Mouse (Mus musculus) hindbrain, embryonic 16.5 days (tissue): ENCODE measurements at regions not wholly inside any gene's neighbourhood (a gene's known extent, or its start where the extent isn't known, plus 50 kb on each side); places are given as distances from the start of the nearest gene placed in this dataset.

ENCODE experiments used
- ATAC-seq: fragments of 200-750 bp; cut with Nextera tagmentation; 2 replicates; pipeline ENCODE4 v1.8.0; 2017; ENCODE audit warnings: moderate TSS enrichment, moderate library complexity
- H3K27ac ChIP-seq: fragments of 300-500 bp; sonication (generic); 2 replicates; pipeline ENCODE4 v1.5.1; 2014; ENCODE audit warnings: low read depth, mild to moderate bottlenecking, control low read depth, low read length, moderate library complexity
- H3K27me3 ChIP-seq: fragments of 300-500 bp; sonication (generic); replicated peaks from 2 replicates; pipeline ENCODE4 v1.6.1; 2014; ENCODE audit warnings: low read length; ENCODE audit not compliant: control insufficient read depth, insufficient read depth
- H3K36me3 ChIP-seq: fragments of 300-500 bp; sonication (generic); 2 replicates; pipeline ENCODE4 v1.6.1; 2014; ENCODE audit warnings: mild to moderate bottlenecking, low read length, moderate library complexity, mixed read lengths; ENCODE audit not compliant: control insufficient read depth, insufficient read depth
- H3K4me1 ChIP-seq: fragments of 300-500 bp; sonication (generic); 2 replicates; pipeline ENCODE4 v1.6.1; 2014; ENCODE audit warnings: low read depth, low read length; ENCODE audit not compliant: control insufficient read depth, insufficient read depth
- H3K4me2 ChIP-seq: fragments of 300-500 bp; sonication (generic); 2 replicates; pipeline ENCODE4 v1.6.1; 2014; ENCODE audit warnings: mild to moderate bottlenecking, low read length, control low read depth, moderate library complexity
- H3K4me3 ChIP-seq: fragments of 300-500 bp; sonication (generic); 2 replicates; pipeline ENCODE4 v1.5.1; 2014; ENCODE audit warnings: mild to moderate bottlenecking, low read length, control low read depth, moderate library complexity
- H3K9ac ChIP-seq: fragments of 300-500 bp; sonication (generic); 2 replicates; pipeline ENCODE4 v1.6.1; 2014; ENCODE audit warnings: low read depth, mild to moderate bottlenecking, control low read depth, low read length, moderate library complexity
- H3K9me3 ChIP-seq: fragments of 300-500 bp; sonication (generic); 2 replicates; pipeline ENCODE4 v1.6.1; 2014; ENCODE audit warnings: mild to moderate bottlenecking, low read length, moderate library complexity; ENCODE audit not compliant: control insufficient read depth
- WGBS: fragments of 180-500 bp; shearing (Covaris S2); extraction: QIAGEN DNeasy Blood & Tissue Kit; methylation state at CpG from one replicate; pipeline ENCODE4 v1.1.7; 2014; 5-methylcytosine and 5-hydroxymethylcytosine counted together

DNA sequence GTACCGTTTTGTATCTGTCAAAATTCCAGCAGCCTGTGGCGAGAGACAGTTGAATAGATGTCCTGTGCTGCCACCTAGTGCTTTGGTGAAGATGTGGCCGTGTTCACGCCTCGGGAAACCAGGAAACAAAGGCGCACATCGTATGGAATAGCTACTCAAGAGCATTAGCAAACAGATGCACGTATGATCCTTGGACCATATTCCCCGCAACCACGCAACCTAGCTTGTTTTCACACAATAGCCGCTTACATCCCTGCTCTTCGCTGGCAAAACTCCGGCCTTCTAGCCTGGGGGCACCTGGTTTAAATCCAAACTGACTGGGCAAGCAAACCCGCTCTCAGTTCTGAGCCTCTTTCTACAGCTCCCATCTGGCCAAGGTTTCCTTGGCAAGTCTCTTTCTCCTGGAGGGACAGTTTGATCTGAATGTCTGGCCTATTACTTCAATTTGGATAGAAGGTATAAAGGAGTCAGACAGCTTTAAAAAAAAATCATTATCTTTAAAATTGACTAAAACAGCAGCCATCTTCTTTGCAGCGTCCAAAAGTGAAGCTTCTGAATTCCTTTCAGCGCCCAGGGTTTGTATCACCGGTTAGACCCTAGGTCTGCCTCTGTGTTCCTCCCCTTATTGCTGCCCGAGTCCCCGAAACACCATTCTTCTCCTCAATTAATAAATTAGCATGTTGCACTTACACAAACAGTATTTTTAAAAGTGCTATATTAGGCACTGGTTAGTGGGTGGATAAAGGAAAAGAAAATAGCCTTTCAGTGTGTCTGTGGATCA, 295.0 kb upstream of the Prkd1 start:
- H3K36me3 ChIP-seq = no peaks in the 10 kb centered on the region
- 20% methylated on average over 19 of the region's 19 CpGs for WGBS
- peak overlapping the region; percentile 72 for H3K9ac ChIP-seq
- no peaks in the 10 kb centered on the region for H3K9me3 ChIP-seq
- H3K4me3 ChIP-seq = peak overlapping the region; percentile 41
- peak overlapping the region; percentile 73 for H3K27ac ChIP-seq
- peaks cover 2% of the 10 kb centered on the region; the same call in 1 of the 2 replicates for H3K4me1 ChIP-seq
- no peaks in the 10 kb centered on the region for H3K27me3 ChIP-seq
- peak overlapping the region; percentile 68 for H3K4me2 ChIP-seq
- ATAC-seq = peak; percentile 96

- no peaks in the 10 kb centered on the region for H3K36me3 ChIP-seq
- no peak overlapping the region; the same call in 1 of the 2 replicates for H3K4me3 ChIP-seq
- H3K9ac ChIP-seq = no peak overlapping the region
- H3K27me3 ChIP-seq = no peaks in the 10 kb centered on the region
- H3K4me2 ChIP-seq = peak overlapping the region; percentile 68
- H3K4me1 ChIP-seq = peaks cover 2% of the 10 kb centered on the region; the same call in 1 of the 2 replicates
- peak; percentile 70 for ATAC-seq
- no peak overlapping the region for H3K27ac ChIP-seq
- no peaks in the 10 kb centered on the region for H3K9me3 ChIP-seq
- WGBS = 54% methylated on average over 3 of the region's 3 CpGs
These were observed 294.4 kb upstream of the Prkd1 start for GRCm38 (mm10) chr12:50943340-50943739.

- Histone ChIP-seq H3K4me1 (no peaks in the 10 kb centered on the region), H3K4me3 (no peak overlapping the region), H3K9ac (no peak overlapping the region), H3K36me3 (no peaks in the 10 kb centered on the region), H3K9me3 (no peaks in the 10 kb centered on the region), H3K27ac (no peak overlapping the region), H3K27me3 (no peaks in the 10 kb centered on the region), H3K4me2 (no peak overlapping the region)
- ATAC-seq = no peak
- WGBS = 64% methylated on average over 5 of the region's 5 CpGs
These were observed 286.6 kb upstream of the Prkd1 start for GRCm38 (mm10) chr12:50935516-50935915.

DNA sequence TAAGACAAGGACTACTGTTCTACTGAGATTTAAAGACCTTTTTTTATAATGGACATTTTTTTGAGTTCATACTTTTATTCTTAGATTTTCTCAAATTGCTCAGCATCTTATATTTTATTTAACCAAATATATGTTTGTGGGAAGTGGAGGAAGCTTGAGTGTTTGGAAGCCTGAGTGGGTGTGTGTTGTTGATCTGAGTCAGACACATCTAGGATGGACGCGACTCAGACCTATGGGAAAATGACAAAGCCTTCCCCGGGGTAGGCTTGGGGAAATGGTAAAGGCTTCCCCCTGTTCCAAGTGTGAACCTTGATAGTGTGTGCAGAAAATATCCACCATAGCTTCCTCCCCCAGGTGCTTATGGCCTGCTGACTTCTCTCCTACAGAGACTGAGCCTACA, 283.6 kb upstream of the Prkd1 start:
- Histone ChIP-seq H3K4me2 (no peak overlapping the region), H3K9ac (no peak overlapping the region), H3K27me3 (no peaks in the 10 kb centered on the region), H3K4me3 (no peak overlapping the region), H3K36me3 (no peaks in the 10 kb centered on the region), H3K27ac (no peak overlapping the region), H3K9me3 (no peaks in the 10 kb centered on the region), H3K4me1 (no peaks in the 10 kb centered on the region)
- no peak for ATAC-seq
- WGBS = 97% methylated on average over 3 of the region's 3 CpGs

DNA sequence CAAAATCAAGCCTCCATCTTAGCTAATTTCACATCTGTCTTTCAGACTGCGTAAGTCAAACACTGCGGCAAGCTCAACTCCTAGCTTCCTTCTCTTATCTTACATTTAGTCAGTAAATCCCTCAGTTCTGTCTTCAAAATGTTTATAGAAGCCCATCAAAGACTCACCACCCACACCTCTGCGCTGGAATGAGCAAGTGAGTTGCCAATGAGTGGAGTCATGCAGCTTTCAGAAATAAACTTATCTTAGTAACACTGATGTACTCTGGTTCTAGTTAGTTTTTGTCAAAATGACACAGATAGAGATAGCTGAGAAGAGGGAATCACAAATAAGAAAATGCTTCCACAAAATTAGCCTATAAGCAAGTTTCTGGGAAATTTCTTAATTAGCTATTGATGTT, 280.7 kb upstream of the Prkd1 start:
- no peak overlapping the region for H3K4me3 ChIP-seq
- no peak overlapping the region for H3K4me2 ChIP-seq
- no peaks in the 10 kb centered on the region for H3K4me1 ChIP-seq
- H3K9me3 ChIP-seq = no peaks in the 10 kb centered on the region
- H3K9ac ChIP-seq = no peak overlapping the region
- ATAC-seq = no peak
- no peak overlapping the region for H3K27ac ChIP-seq
- H3K36me3 ChIP-seq = no peaks in the 10 kb centered on the region
- 94% methylated on average over 3 of the region's 3 CpGs for WGBS
- no peaks in the 10 kb centered on the region for H3K27me3 ChIP-seq

GRCm38 (mm10) chr12:50926234-50926633, 277.3 kb upstream of the Prkd1 start:
- no peak overlapping the region for H3K4me2 ChIP-seq
- H3K27ac ChIP-seq = no peak overlapping the region
- no peak overlapping the region for H3K4me3 ChIP-seq
- no peak for ATAC-seq
- no peaks in the 10 kb centered on the region for H3K36me3 ChIP-seq
- 22% methylated on average over 2 of the region's 2 CpGs for WGBS
- H3K9ac ChIP-seq = no peak overlapping the region
- H3K9me3 ChIP-seq = no peaks in the 10 kb centered on the region
- H3K27me3 ChIP-seq = no peaks in the 10 kb centered on the region
- no peaks in the 10 kb centered on the region for H3K4me1 ChIP-seq

- no peak overlapping the region for H3K27ac ChIP-seq
- H3K9me3 ChIP-seq = no peaks in the 10 kb centered on the region
- no peak overlapping the region for H3K9ac ChIP-seq
- WGBS = 88% methylated on average over 1 of the region's 1 CpGs
- no peak for ATAC-seq
- no peaks in the 10 kb centered on the region for H3K36me3 ChIP-seq
- no peaks in the 10 kb centered on the region for H3K4me1 ChIP-seq
- no peaks in the 10 kb centered on the region for H3K27me3 ChIP-seq
- H3K4me3 ChIP-seq = no peak overlapping the region
- no peak overlapping the region for H3K4me2 ChIP-seq
These were observed 272.8 kb upstream of the Prkd1 start for GRCm38 (mm10) chr12:50921739-50922138.

GRCm38 (mm10) chr12:50899609-50900447, 250.9 kb upstream of the Prkd1 start:
- H3K4me3 ChIP-seq = no peak overlapping the region
- WGBS = 82% methylated on average over 13 of the region's 13 CpGs
- no peak for ATAC-seq
- H3K9ac ChIP-seq = no peak overlapping the region
- no peaks in the 10 kb centered on the region for H3K4me1 ChIP-seq
- no peaks in the 10 kb centered on the region for H3K36me3 ChIP-seq
- no peak overlapping the region for H3K27ac ChIP-seq
- no peaks in the 10 kb centered on the region for H3K9me3 ChIP-seq
- H3K4me2 ChIP-seq = no peak overlapping the region
- H3K27me3 ChIP-seq = no peaks in the 10 kb centered on the region

GRCm38 (mm10) chr12:50897606-50898166, 248.8 kb upstream of the Prkd1 start:
- no peaks in the 10 kb centered on the region for H3K27me3 ChIP-seq
- no peaks in the 10 kb centered on the region for H3K36me3 ChIP-seq
- H3K27ac ChIP-seq = no peak overlapping the region
- H3K4me3 ChIP-seq = no peak overlapping the region
- H3K9me3 ChIP-seq = no peaks in the 10 kb centered on the region
- 76% methylated on average over 3 of the region's 3 CpGs for WGBS
- H3K4me1 ChIP-seq = no peaks in the 10 kb centered on the region
- ATAC-seq = no peak
- H3K4me2 ChIP-seq = no peak overlapping the region
- H3K9ac ChIP-seq = no peak overlapping the region
